Mouse (Mus musculus): ENCODE results near the gene Becn1. TPM values are rescaled to one million over a fixed set of nuclear protein-coding genes. Genes with fewer than 3 reads are reported as not detected.
A peak's percentile ranks its signal among the peaks of the same experiment; 100 is the strongest.

Becn1 gene
- polyA plus RNA-seq, 1 experiment from 2014 or later, result 166 TPM

GRCm38 (mm10) chr11:101245855-101246701, 56.0 kb downstream of the Becn1 start, which contains the start of gene Ramp2:
Ramp2 (plus strand) TSS chr11:101246028.
- WGBS, result under 1% methylated on average over 52 of the region's 63 CpGs

GRCm38 (mm10) chr11:101245071-101245470, 57.0 kb downstream of the Becn1 start:
- WGBS, result 41% methylated on average over 4 of the region's 4 CpGs
- no peaks in the 10 kb centered on the region; the same call in none of the 2 replicates for H3K4me1 ChIP-seq (replicated peaks; ENCODE audit: control insufficient read depth, insufficient read depth, low read length)
- no peak for DNase-seq (ENCODE audit: low spot score)
- peaks cover 14% of the 10 kb centered on the region for H3K27me3 ChIP-seq (ENCODE audit: control insufficient read depth, insufficient read depth, low read length)
- H3K4me3 ChIP-seq (ENCODE audit: low read depth, low read length), result no peak overlapping the region
- no peaks in the 10 kb centered on the region for H3K36me3 ChIP-seq (ENCODE audit: control insufficient read depth, insufficient read depth, low read length)
- no peak overlapping the region for H3K9ac ChIP-seq (ENCODE audit: low read depth, low read length)
- no peaks in the 10 kb centered on the region for H3K9me3 ChIP-seq (ENCODE audit: control insufficient read depth, low read length)
- no peak for ATAC-seq (ENCODE audit: low FRiP score)
- no peak overlapping the region for H3K4me2 ChIP-seq (replicated peaks; ENCODE audit: low read depth, low read length)
- H3K27ac ChIP-seq (ENCODE audit: low read depth, low read length), result no peak overlapping the region

More at GRCm38 (mm10) chr11:101245855-101246701, 56.0 kb downstream of the Becn1 start, which contains the start of gene Ramp2:
- Histone ChIP-seq H3K4me3 (ENCODE audit: low read depth, low read length) (peak within 1 kb of the TSS; percentile 60), H3K4me2 (replicated peaks; ENCODE audit: low read depth, low read length) (peak within 1 kb of the TSS; percentile 99), H3K27ac (ENCODE audit: low read depth, low read length) (no peak within 1 kb of the TSS), H3K9me3 (ENCODE audit: control insufficient read depth, low read length) (no peaks in the 10 kb centered on the region), H3K9ac (ENCODE audit: low read depth, low read length) (peak within 1 kb of the TSS; percentile 69), H3K4me1 (replicated peaks; ENCODE audit: control insufficient read depth, insufficient read depth, low read length) (no peaks in the 10 kb centered on the region; the same call in none of the 2 replicates), H3K27me3 (ENCODE audit: control insufficient read depth, insufficient read depth, low read length) (peaks cover 14% of the 10 kb centered on the region), H3K36me3 (ENCODE audit: control insufficient read depth, insufficient read depth, low read length) (no peaks in the 10 kb centered on the region)
- peak; percentile 60 for ATAC-seq (ENCODE audit: low FRiP score)
- DNase-seq (ENCODE audit: low spot score), result peak; percentile 64

GRCm38 (mm10) chr11:101238071-101238647, 63.9 kb downstream of the Becn1 start:
- 56% methylated on average over 5 of the region's 5 CpGs for WGBS
- H3K4me1 ChIP-seq (replicated peaks; ENCODE audit: control insufficient read depth, insufficient read depth, low read length), result no peaks in the 10 kb centered on the region
- no peak overlapping the region for H3K4me2 ChIP-seq (replicated peaks; ENCODE audit: low read depth, low read length)
- H3K36me3 ChIP-seq (ENCODE audit: control insufficient read depth, insufficient read depth, low read length), result no peaks in the 10 kb centered on the region
- no peak overlapping the region for H3K4me3 ChIP-seq (ENCODE audit: low read depth, low read length)
- no peak overlapping the region for H3K27ac ChIP-seq (ENCODE audit: low read depth, low read length)
- DNase-seq (ENCODE audit: low spot score) (no peak), ATAC-seq (ENCODE audit: low FRiP score) (no peak)
- H3K9me3 ChIP-seq (ENCODE audit: control insufficient read depth, low read length), result no peaks in the 10 kb centered on the region
- no peak overlapping the region for H3K9ac ChIP-seq (ENCODE audit: low read depth, low read length)
- no peaks in the 10 kb centered on the region for H3K27me3 ChIP-seq (ENCODE audit: control insufficient read depth, insufficient read depth, low read length)

GRCm38 (mm10) chr11:101236782-101237181, 65.3 kb downstream of the Becn1 start:
- ATAC-seq (ENCODE audit: low FRiP score) (no peak), DNase-seq (ENCODE audit: low spot score) (no peak)
- Histone ChIP-seq H3K27me3 (ENCODE audit: control insufficient read depth, insufficient read depth, low read length) (no peaks in the 10 kb centered on the region), H3K36me3 (ENCODE audit: control insufficient read depth, insufficient read depth, low read length) (no peaks in the 10 kb centered on the region), H3K27ac (ENCODE audit: low read depth, low read length) (no peak overlapping the region), H3K4me3 (ENCODE audit: low read depth, low read length) (no peak overlapping the region), H3K4me1 (replicated peaks; ENCODE audit: control insufficient read depth, insufficient read depth, low read length) (no peaks in the 10 kb centered on the region), H3K4me2 (replicated peaks; ENCODE audit: low read depth, low read length) (no peak overlapping the region), H3K9me3 (ENCODE audit: control insufficient read depth, low read length) (no peaks in the 10 kb centered on the region), H3K9ac (ENCODE audit: low read depth, low read length) (no peak overlapping the region)
- WGBS, result 89% methylated on average over 5 of the region's 5 CpGs

Other genes starting within 250 kb of the Becn1 start
- gene Naglu, start 232.3 kb downstream of the Becn1 start, polyA plus RNA-seq (2014; fragmentation: Nextera tagmentation; extraction: Ambion mirVana), result 5.8 and 5.9 TPM in 2 replicates
- not detected in 2 replicates for gene Hsd17b1, start 223.9 kb downstream of the Becn1 start, polyA plus RNA-seq (2014; fragmentation: Nextera tagmentation; extraction: Ambion mirVana)
- gene Coasy, start 219.7 kb downstream of the Becn1 start, polyA plus RNA-seq (2014; fragmentation: Nextera tagmentation; extraction: Ambion mirVana), result 50.9 and 51.6 TPM in 2 replicates
- gene Mlx, start 215.0 kb downstream of the Becn1 start, polyA plus RNA-seq (2014; fragmentation: Nextera tagmentation; extraction: Ambion mirVana), result 57.1 and 57.3 TPM in 2 replicates
- gene Psmc3ip, start 206.8 kb downstream of the Becn1 start, polyA plus RNA-seq (2014; fragmentation: Nextera tagmentation; extraction: Ambion mirVana), result 54.3 and 54.8 TPM in 2 replicates
- 10.7 and 12.0 TPM in 2 replicates for gene Retreg3, start 182.4 kb downstream of the Becn1 start, polyA plus RNA-seq (2014; fragmentation: Nextera tagmentation; extraction: Ambion mirVana)
- gene Tubg1, start 182.3 kb downstream of the Becn1 start, polyA plus RNA-seq (2014; fragmentation: Nextera tagmentation; extraction: Ambion mirVana), result 97.7 and 98.6 TPM in 2 replicates
- 5.5 and 5.7 TPM in 2 replicates for gene Tubg2, start 146.4 kb downstream of the Becn1 start, polyA plus RNA-seq (2014; fragmentation: Nextera tagmentation; extraction: Ambion mirVana)
- 0.29 and 0.39 TPM in 2 replicates for gene Cntnap1, start 131.8 kb downstream of the Becn1 start, polyA plus RNA-seq (2014; fragmentation: Nextera tagmentation; extraction: Ambion mirVana)
- 7.7 and 8.2 TPM in 2 replicates for gene Plekhh3, start 130.9 kb downstream of the Becn1 start, polyA plus RNA-seq (2014; fragmentation: Nextera tagmentation; extraction: Ambion mirVana)
- gene Ccr10, start 126.8 kb downstream of the Becn1 start, polyA plus RNA-seq (2014; fragmentation: Nextera tagmentation; extraction: Ambion mirVana), result 0.19 TPM in 1 of 2 replicates, not detected in the other
- gene Ezh1, start 75.8 kb downstream of the Becn1 start, polyA plus RNA-seq (2014; fragmentation: Nextera tagmentation; extraction: Ambion mirVana), result 11.1 and 11.5 TPM in 2 replicates
- gene Ramp2, start 56.3 kb downstream of the Becn1 start, polyA plus RNA-seq (2014; fragmentation: Nextera tagmentation; extraction: Ambion mirVana), result 63.0 and 71.9 TPM in 2 replicates
- gene Vps25, start 48.6 kb downstream of the Becn1 start, polyA plus RNA-seq (2014; fragmentation: Nextera tagmentation; extraction: Ambion mirVana), result 117 and 119 TPM in 2 replicates
- gene Wnk4, start 41.7 kb downstream of the Becn1 start, polyA plus RNA-seq (2014; fragmentation: Nextera tagmentation; extraction: Ambion mirVana), result 5.2 and 6.0 TPM in 2 replicates
- 1.3 and 1.7 TPM in 2 replicates for gene Cntd1, start 23.3 kb downstream of the Becn1 start, polyA plus RNA-seq (2014; fragmentation: Nextera tagmentation; extraction: Ambion mirVana)
- 213 and 217 TPM in 2 replicates for gene Coa3, start 23.2 kb downstream of the Becn1 start, polyA plus RNA-seq (2014; fragmentation: Nextera tagmentation; extraction: Ambion mirVana)
- 138 and 143 TPM in 2 replicates for gene Psme3, start 13.9 kb upstream of the Becn1 start, polyA plus RNA-seq (2014; fragmentation: Nextera tagmentation; extraction: Ambion mirVana)
- gene Aoc2, start 22.8 kb upstream of the Becn1 start, polyA plus RNA-seq (2014; fragmentation: Nextera tagmentation; extraction: Ambion mirVana), result 1.4 and 1.8 TPM in 2 replicates
- 0.10 TPM in 1 of 2 replicates, not detected in the other for gene Aoc3, start 28.3 kb upstream of the Becn1 start, polyA plus RNA-seq (2014; fragmentation: Nextera tagmentation; extraction: Ambion mirVana)
- not detected in 2 replicates for gene G6pc, start 65.3 kb upstream of the Becn1 start, polyA plus RNA-seq (2014; fragmentation: Nextera tagmentation; extraction: Ambion mirVana)
- 90.9 and 97.5 TPM in 2 replicates for gene Aarsd1, start 115.3 kb upstream of the Becn1 start, polyA plus RNA-seq (2014; fragmentation: Nextera tagmentation; extraction: Ambion mirVana)
- 9.3 and 10.3 TPM in 2 replicates for gene Gm27029, start 122.5 kb upstream of the Becn1 start, polyA plus RNA-seq (2014; fragmentation: Nextera tagmentation; extraction: Ambion mirVana)
- 14.2 and 16.9 TPM in 2 replicates for gene Rundc1, start 122.8 kb upstream of the Becn1 start, polyA plus RNA-seq (2014; fragmentation: Nextera tagmentation; extraction: Ambion mirVana)
- gene Ptges3l, start 123.0 kb upstream of the Becn1 start, polyA plus RNA-seq (2014; fragmentation: Nextera tagmentation; extraction: Ambion mirVana), result 3.1 and 3.5 TPM in 2 replicates
- gene Rpl27, start 140.0 kb upstream of the Becn1 start, polyA plus RNA-seq (2014; fragmentation: Nextera tagmentation; extraction: Ambion mirVana), result 387 and 395 TPM in 2 replicates
- 4.5 and 5.0 TPM in 2 replicates for gene Ifi35, start 146.1 kb upstream of the Becn1 start, polyA plus RNA-seq (2014; fragmentation: Nextera tagmentation; extraction: Ambion mirVana)
- gene Rnd2, start 162.7 kb upstream of the Becn1 start, polyA plus RNA-seq (2014; fragmentation: Nextera tagmentation; extraction: Ambion mirVana), result 88.0 and 127 TPM in 2 replicates
- gene Vat1, start 163.9 kb upstream of the Becn1 start, polyA plus RNA-seq (2014; fragmentation: Nextera tagmentation; extraction: Ambion mirVana), result 74.5 and 89.4 TPM in 2 replicates
- 19.7 and 20.2 TPM in 2 replicates for gene Brca1, start 249.7 kb upstream of the Becn1 start, polyA plus RNA-seq (2014; fragmentation: Nextera tagmentation; extraction: Ambion mirVana)
- 83.0 and 93.1 TPM in 2 replicates for gene Nbr1, start 249.9 kb upstream of the Becn1 start, polyA plus RNA-seq (2014; fragmentation: Nextera tagmentation; extraction: Ambion mirVana)